Mouse (Mus musculus): Measurements from ENCODE around the gene Pbx2.

DNA sequence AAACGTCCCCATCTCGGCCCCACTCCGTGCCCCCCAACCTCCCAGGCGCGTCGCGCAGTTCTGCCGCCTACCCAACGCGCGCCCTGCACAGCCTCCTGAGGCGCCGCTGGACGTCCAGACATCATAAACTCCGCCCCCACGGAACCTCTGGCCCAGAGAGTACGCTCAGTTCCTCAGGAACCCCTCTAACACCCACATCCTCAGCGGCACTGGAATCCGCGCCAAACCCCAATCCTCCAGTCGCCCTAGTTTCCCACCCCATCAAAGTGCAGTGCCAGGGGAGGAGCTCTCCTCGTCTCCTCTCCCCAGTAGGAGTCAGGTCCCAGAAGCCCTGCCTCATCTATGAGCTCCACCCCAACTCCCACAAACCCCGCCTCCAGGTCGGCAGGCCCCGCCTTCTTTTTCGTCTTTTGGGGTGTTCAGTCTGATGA lies 41.2 kb downstream of the Pbx2 start:
- TF ChIP-seq GATA1 (IDR thresholded peaks at IDR 0.05; ENCODE audit: borderline replicate concordance, low read length), result no peak
- TF ChIP-seq CTCF (IDR thresholded peaks at IDR 0.05; ENCODE audit: low read depth, low read length), result no peak
- no peak for TF ChIP-seq GATA2 (IDR thresholded peaks at IDR 0.05; ENCODE audit: borderline replicate concordance, low read depth, low read length)
- TF ChIP-seq TAL1 (conservative IDR thresholded peaks at IDR 0.05; ENCODE audit: low read depth, low read length), result no peak
- TF ChIP-seq POLR2AphosphoS5 (IDR thresholded peaks at IDR 0.05; ENCODE audit: insufficient replicate concordance, low read depth, low read length), result no peak
